Mouse (Mus musculus) ovary, postnatal 36 days (tissue): ENCODE results near the gene Slc25a19.

Experiments
- DNase-seq: peaks from one replicate; pipeline ENCODE4 v3.0.0; 2022; ENCODE audit warnings: low spot score, mixed read lengths

The Slc25a19 gene

DNA sequence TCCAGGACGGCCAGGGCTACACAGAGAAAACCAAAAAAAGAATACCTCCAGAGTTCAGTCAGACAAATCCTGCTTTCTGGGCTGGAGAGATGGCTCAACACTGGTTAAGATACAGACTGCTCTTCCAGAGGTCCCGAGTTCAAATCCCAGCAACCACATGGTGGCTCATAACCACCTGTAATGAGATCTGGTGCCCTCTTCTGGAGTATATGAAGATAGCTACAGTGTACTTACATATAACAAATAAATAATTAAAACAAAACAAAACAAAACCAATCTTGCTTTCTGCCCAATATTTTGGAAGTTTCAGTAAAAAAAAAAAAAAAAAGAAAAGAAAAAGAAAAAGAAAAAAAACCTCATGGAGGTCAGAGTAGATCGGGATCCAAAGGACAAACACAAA, 32.9 kb downstream of the Slc25a19 start:
- DNase-seq = no peak

DNA sequence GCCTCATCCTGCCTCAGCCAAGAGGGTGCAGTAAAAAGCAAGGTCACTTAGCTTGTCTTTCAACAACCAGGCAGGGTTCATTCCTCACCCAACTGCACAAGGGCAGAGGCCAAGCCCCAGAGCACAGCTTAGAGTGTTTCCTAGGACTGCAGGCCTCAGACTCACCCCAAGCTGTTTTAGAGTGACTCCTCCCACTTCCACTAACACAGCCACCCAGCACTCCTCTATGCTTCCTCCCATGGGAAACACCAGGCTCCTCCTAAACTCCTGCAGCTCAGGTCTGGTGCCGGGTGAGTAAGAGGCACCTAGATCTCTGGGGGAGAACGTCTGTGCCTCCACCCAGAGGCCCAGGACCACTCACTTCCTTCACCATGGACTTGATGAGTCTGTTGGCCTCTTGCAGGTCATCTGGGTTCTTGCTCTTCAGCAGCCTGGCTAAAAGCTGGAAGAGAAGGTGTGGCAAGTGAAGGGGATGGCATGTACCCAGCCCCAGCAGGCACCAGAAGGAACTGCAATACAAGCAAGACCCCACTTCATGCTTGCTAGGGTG, 37.5 kb downstream of the Slc25a19 start:
- no peak for DNase-seq

DNA sequence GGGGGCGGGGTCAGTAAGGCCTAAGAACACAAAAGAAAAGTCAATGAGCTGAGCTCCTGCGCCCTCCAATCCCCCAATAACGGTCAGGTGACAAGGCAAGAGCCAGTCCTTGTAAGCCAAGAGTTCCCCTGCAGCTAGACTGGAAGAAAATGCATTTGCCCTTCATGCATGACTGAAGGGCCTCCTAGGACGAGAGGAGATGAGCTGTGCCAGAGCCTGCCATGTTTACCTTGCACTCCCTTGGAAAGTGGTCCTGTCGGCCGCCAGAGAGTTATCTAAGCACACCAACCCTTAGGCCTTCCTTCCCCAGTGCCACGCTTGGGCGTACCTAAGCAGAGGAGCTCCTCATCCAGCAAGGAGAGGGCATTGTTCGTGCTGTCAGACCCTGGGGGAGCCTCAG, 40.1 kb downstream of the Slc25a19 start:
- DNase-seq = no peak

DNA sequence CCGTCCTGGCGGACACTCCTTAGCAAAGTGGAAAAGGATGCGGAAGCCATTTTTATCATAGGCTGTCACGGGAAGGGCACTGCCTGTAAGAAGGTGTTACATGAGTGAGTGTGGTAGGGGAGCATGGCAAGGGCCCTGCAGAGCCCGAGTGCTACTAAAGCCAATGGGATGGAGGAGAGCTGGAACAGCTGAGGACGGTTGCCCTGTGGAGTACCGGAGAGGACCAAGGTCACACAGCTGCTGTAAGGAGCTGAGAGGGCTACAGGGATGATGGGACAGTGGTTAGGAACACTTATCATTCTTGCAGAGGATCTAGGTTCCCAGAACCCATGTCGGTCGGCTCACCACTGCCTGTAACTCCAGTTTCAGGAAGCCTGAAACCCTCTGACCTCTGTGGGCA, 41.7 kb downstream of the Slc25a19 start:
- DNase-seq = no peak

DNA sequence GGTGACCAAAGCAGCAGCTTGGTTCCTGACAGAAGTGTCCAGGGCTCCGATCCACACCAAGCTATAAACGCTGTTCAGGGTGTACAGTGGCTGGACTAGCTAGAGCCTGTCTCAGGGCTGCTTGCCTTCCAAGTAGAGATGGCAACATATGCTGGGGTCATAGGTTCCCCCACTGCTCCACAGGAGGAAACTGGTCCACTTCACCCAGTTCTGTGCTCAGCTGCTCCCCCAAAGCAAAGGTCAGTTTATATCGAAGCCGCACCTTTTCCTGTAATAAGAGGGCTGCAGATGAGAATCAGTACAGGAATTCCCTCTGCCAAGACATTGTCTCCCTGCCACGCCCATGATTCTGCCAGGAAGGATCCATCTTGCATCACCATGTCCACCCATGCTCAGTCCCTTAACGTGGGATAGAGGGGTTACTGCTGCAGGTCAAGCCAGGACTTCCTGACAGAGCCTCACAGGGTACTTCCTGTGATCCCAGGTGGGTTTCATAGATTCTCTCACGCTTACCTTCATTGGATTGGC, 42.5 kb downstream of the Slc25a19 start:
- no peak for DNase-seq

DNA sequence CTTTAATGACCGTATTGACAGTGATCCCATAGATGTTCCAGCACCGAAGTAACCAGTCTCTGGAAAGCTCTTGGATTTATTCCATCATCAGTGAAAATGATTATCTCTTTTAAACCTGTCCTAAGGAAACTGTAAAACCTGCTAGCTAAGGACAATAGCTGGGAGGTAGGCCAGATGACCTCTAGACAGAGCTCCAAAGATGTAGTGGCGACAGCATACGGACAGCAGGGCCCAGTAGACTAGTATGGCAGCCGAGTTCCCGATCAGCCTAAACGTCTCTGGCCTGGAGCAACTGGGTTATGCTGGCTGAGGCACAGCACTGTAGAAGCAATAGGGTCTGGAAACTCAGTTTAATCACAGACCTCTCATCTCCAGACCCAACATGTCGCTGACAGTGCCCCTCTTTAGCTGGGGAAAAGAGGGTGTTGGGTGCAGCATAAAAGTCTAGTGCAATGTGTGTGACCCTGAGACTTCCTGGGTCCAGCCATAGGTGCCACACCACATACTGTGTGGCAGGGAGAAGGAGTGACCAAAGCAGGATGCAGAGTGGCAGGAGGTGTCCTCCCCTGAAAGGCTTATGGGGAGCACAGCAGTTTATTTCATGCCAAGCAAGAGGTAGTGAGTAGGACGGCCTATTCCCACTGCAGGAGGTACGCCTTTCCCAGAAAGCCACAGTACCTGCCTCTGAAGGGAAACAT, 43.6 kb downstream of the Slc25a19 start:
- no peak for DNase-seq

DNA sequence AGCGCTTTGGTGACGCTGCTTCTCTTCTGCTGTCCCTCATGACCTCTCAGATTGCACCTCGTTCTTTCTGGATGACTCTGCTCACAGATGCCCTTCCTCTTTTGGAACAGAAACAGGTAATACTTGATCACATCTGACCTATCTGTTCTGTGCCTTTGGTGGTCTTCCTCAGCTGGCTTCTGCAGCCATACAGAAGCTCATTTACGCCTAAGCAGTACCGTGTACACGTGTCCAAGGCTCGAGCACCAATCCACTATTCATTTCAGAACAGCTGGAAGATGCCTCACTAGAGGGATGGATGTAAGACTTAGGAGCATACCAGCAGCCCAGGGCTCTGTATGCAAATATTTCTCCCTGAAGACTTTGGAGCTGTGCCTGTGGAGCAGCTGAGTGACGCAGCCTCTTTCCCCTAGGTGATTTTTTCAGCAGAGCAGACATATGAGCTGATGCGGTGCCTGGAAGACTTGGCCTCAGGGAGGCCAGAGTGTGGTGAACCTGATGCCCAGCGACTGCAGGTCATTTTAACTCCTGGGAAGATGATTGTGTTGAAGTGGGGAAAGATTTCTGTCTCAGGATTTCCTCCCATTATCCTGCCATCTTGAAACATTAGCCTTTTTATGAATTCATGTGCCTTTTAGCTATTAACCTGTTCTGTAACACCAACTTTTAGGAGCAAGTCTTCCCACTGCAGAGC, 45.0 kb downstream of the Slc25a19 start:
- DNase-seq = no peak

DNA sequence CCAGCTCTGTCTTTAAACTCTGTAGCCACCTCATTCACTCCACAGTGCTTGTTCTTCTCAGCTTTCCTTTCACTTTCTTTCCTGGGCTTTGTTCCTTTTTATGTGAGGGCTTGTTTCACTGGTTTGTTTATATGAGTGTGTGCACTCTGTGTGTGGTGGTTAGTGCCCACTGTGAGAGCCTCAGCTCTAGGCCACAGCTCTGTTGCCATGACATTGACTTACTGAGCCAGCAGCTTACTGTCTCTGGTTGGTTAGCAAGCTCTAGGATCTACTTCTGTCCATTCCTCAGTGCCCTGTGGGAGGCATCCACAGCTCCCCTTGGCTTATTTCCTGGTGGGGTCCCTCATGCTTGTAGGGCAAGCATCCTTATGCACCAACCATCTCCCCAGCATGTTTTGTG, 49.0 kb downstream of the Slc25a19 start:
- DNase-seq = no peak

DNA sequence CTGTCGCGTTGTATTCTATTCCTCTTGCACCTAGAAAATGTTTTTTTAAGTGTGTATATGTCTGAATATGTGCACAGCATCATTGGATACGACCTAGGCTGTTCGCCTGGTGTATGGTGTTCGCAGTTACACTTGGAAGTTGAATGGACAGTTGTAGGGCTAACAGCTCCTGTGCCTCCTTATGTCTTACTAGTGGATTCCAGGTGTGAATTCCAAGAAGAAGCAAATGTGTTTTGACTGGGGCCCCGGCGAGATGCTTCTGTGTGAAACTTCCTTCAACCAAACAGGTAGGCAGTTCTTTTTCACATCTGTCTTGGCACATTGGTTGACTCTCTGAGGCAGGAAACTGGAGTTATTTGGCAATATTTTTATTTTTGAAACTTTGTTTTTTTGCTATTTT, 63.1 kb downstream of the Slc25a19 start:
- no peak for DNase-seq
